Mouse (Mus musculus): Measurements from ENCODE around the gene Galnt14. TPM values are rescaled to one million over a fixed set of nuclear protein-coding genes. Genes with fewer than 3 reads are reported as not detected.

Galnt14 gene
- polyA plus RNA-seq, 1 experiment = not detected

DNA sequence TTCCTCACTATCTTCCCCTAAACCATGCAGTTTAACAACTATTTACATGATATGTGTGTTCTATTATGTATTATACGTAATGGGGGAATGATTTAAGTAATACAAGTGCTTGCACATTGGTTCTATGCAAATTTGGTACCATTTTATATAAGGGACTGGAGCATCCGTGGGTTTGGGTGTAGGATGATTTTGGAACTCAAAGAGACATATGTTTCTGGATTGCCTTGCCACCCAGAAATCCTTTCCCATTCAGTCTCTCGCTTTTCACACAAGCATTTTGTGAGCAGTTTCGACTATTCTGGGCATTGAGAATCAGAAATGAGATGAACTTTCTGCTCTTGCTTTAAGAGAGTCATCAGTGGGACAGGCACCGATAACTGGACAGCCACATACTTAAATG lies 190.9 kb downstream of the Galnt14 start:
- Histone ChIP-seq H3K4me1 (ENCODE audit: control insufficient read depth, insufficient read depth, low read length) (no peaks in the 10 kb centered on the region), H3K27ac (ENCODE audit: control insufficient read depth, insufficient read depth, low read depth, low read length, poor library complexity) (no peak overlapping the region), H3K4me3 (replicated peaks; ENCODE audit: control insufficient read depth, low read depth, low read length) (no peak overlapping the region)
- no peak for TF ChIP-seq POLR2A (IDR thresholded peaks at IDR 0.05; ENCODE audit: borderline replicate concordance, control insufficient read depth, low read depth, low read length)
- no peak for TF ChIP-seq CTCF (IDR thresholded peaks at IDR 0.05; ENCODE audit: control insufficient read depth, insufficient read depth, low read length)
- WGBS = 72% methylated on average over 5 of the region's 5 CpGs

DNA sequence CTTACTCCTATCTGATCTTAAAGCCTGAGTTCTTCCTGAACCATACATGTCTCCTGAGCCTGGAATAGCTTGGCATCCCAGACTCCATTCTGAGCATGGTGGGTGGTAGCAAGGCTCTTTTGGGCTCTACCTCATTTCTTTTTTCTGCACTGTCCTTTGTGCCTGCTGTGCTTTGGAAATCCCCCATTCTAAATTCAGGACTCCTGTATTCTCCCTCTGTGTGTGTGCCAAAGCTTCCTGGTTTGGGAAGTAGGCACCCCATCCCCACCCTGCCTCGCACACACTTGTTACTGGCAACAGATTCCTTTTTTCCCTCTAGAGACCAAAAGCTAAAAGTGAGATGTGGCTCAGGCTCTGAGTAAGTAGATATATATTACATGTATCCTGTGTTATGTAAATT lies 191.9 kb downstream of the Galnt14 start:
- 78% methylated on average over 1 of the region's 1 CpGs for WGBS
- no peaks in the 10 kb centered on the region for H3K4me1 ChIP-seq (ENCODE audit: control insufficient read depth, insufficient read depth, low read length)
- no peak overlapping the region for H3K4me3 ChIP-seq (replicated peaks; ENCODE audit: control insufficient read depth, low read depth, low read length)
- TF ChIP-seq CTCF (IDR thresholded peaks at IDR 0.05; ENCODE audit: control insufficient read depth, insufficient read depth, low read length) (no peak), POLR2A (IDR thresholded peaks at IDR 0.05; ENCODE audit: borderline replicate concordance, control insufficient read depth, low read depth, low read length) (no peak)
- no peak overlapping the region for H3K27ac ChIP-seq (ENCODE audit: control insufficient read depth, insufficient read depth, low read depth, low read length, poor library complexity)

DNA sequence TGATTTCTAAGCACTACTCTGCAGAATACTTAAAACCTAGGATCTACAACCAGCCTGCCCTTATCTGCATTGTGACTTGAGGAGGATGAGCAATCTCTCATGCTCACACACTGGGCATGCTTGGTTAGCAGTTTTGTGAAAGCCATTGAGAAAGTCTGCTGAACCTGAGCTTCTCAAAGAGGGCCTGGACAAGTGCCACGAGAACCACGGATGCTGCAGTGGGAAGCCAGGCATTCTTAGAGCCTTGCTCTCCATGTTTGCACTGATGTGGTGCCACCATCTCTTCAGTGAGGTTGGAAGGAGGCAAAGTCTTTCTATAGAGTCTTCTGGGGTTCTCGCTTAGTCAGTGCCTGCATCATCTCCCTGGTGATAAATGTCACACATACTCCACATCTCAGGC lies 194.7 kb downstream of the Galnt14 start:
- Histone ChIP-seq H3K4me3 (replicated peaks; ENCODE audit: control insufficient read depth, low read depth, low read length) (no peak overlapping the region), H3K4me1 (ENCODE audit: control insufficient read depth, insufficient read depth, low read length) (no peaks in the 10 kb centered on the region), H3K27ac (ENCODE audit: control insufficient read depth, insufficient read depth, low read depth, low read length, poor library complexity) (no peak overlapping the region)
- 70% methylated on average over 3 of the region's 3 CpGs for WGBS
- TF ChIP-seq CTCF (IDR thresholded peaks at IDR 0.05; ENCODE audit: control insufficient read depth, insufficient read depth, low read length) (no peak), POLR2A (IDR thresholded peaks at IDR 0.05; ENCODE audit: borderline replicate concordance, control insufficient read depth, low read depth, low read length) (no peak)

DNA sequence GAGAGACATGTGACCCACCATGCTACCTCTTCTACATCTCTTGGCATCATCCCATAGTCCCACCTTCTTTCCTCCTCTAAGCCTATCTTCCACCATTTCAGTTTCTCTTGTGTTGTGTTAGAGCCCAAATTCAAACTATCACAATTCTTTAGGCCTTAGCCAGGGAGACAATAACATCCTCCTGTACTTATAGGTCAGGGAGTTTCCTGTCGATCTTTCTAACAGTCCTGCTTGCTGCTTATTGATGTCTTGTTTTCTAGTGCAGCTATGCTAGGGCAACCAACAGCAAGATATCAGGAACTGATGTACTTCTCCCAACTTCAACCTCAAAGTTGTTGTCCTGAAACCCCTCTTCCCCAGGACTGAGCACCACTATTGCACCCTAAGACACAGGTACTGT lies 195.4 kb downstream of the Galnt14 start:
- Histone ChIP-seq H3K4me3 (replicated peaks; ENCODE audit: control insufficient read depth, low read depth, low read length) (no peak overlapping the region), H3K4me1 (ENCODE audit: control insufficient read depth, insufficient read depth, low read length) (no peaks in the 10 kb centered on the region), H3K27ac (ENCODE audit: control insufficient read depth, insufficient read depth, low read depth, low read length, poor library complexity) (no peak overlapping the region)
- TF ChIP-seq CTCF (IDR thresholded peaks at IDR 0.05; ENCODE audit: control insufficient read depth, insufficient read depth, low read length) = no peak
- TF ChIP-seq POLR2A (IDR thresholded peaks at IDR 0.05; ENCODE audit: borderline replicate concordance, control insufficient read depth, low read depth, low read length) = no peak
- WGBS = 71% methylated on average over 1 of the region's 1 CpGs

DNA sequence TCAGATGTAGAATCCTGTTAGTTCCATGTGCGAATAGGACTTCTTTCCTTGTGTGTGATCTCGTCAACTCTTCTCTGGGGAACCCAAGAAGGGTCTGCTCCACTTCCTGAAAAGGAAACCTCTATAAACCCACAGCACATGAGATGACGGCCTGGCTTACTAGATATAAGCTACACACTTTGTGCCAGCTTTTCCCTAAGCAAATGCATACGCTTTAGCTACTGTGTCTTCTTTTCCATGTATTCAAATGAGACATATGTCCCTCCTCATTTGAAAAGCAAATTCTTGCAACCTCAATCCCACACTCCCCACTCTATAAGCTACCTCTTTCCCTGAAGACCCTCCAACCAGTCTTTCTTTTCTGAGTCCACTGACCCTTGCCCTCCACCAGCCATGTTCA lies 196.0 kb downstream of the Galnt14 start:
- Histone ChIP-seq H3K27ac (ENCODE audit: control insufficient read depth, insufficient read depth, low read depth, low read length, poor library complexity) (no peak overlapping the region), H3K4me1 (ENCODE audit: control insufficient read depth, insufficient read depth, low read length) (no peaks in the 10 kb centered on the region), H3K4me3 (replicated peaks; ENCODE audit: control insufficient read depth, low read depth, low read length) (no peak overlapping the region)
- WGBS = 59% methylated on average over 4 of the region's 4 CpGs
- TF ChIP-seq POLR2A (IDR thresholded peaks at IDR 0.05; ENCODE audit: borderline replicate concordance, control insufficient read depth, low read depth, low read length) = no peak
- TF ChIP-seq CTCF (IDR thresholded peaks at IDR 0.05; ENCODE audit: control insufficient read depth, insufficient read depth, low read length) = no peak

DNA sequence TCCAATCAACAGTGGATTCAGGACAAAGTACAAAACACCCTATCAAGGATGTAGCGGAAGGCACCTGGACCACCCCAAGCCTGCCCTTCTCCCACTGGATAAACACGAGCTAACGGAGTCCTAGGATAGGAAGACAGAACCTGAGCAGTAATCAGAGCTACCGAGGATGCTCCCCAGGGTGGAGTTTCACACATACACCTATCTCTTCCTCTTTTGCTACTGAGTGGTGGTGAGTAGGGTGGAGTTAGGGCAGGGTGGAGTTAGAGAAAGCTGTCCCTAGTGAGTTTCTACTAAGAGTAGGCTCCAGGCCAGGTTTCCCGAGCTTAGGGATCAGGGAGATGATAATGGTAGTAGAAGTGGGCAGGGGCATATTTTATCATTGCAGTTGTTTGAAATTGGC lies 197.4 kb downstream of the Galnt14 start:
- Histone ChIP-seq H3K4me1 (ENCODE audit: control insufficient read depth, insufficient read depth, low read length) (no peaks in the 10 kb centered on the region), H3K4me3 (replicated peaks; ENCODE audit: control insufficient read depth, low read depth, low read length) (no peak overlapping the region), H3K27ac (ENCODE audit: control insufficient read depth, insufficient read depth, low read depth, low read length, poor library complexity) (no peak overlapping the region)
- 64% methylated on average over 5 of the region's 5 CpGs for WGBS
- TF ChIP-seq POLR2A (IDR thresholded peaks at IDR 0.05; ENCODE audit: borderline replicate concordance, control insufficient read depth, low read depth, low read length) (no peak), CTCF (IDR thresholded peaks at IDR 0.05; ENCODE audit: control insufficient read depth, insufficient read depth, low read length) (no peak)

DNA sequence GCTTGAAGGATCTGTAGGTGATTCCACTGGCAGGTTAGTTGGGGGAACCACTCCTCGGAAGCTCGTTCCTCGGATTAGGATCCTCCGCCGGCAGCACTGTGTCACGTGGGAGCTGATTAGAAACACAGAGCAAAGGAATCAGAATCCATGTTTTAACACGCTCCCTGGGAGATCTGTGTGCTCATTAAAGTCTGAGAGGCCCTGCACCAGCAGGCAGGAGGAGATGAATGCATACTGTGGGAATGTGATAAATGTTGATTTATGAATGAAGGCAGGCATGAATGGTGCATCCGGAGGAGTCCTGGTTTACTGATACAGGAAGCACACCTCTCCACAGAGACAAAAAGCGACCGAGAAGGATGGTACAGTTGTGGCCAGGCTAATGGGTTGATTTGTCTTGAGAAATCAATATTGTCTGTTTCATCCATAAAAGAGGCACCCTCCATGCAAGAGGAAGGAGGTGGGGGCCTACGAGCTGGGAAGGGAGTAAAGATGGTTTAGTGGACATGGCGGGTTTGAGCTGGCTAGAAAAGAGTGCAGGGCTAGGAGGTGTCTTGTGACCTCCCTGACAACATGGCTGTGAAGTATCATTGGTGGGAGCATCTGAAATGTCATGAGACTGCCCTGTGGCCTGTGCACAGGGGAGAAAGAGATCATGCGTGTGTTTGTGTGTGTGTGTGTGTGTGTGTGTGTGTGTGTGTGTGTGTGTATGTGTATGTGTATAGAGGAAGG lies 202.3 kb downstream of the Galnt14 start:
- 86% methylated on average over 13 of the region's 13 CpGs for WGBS
- TF ChIP-seq CTCF (IDR thresholded peaks at IDR 0.05; ENCODE audit: control insufficient read depth, insufficient read depth, low read length) = no peak
- TF ChIP-seq POLR2A (IDR thresholded peaks at IDR 0.05; ENCODE audit: borderline replicate concordance, control insufficient read depth, low read depth, low read length) = no peak
- H3K27ac ChIP-seq (ENCODE audit: control insufficient read depth, insufficient read depth, low read depth, low read length, poor library complexity) = no peak overlapping the region
- no peak overlapping the region for H3K4me3 ChIP-seq (replicated peaks; ENCODE audit: control insufficient read depth, low read depth, low read length)
- H3K4me1 ChIP-seq (ENCODE audit: control insufficient read depth, insufficient read depth, low read length) = no peaks in the 10 kb centered on the region; the same call in 1 of the 2 replicates

DNA sequence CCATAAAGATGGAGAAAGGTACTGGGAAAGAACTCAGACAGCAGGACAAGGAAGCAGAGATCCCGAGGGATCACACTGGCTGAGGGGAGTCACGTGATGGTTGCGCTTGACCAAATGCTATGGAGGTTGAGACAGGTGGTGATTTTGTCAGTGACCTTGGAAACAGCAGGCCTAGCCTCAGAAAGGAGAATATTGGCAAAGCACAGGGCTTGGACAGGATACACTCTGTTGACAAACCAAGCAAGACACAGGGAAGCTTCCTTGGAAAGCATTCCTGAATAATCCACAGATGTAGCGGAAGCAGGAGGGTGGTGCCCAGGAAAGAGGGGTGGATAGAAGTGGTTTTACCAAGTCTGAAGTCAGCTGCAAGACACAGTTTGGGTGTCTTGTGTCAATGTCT lies 206.1 kb downstream of the Galnt14 start:
- WGBS = 80% methylated on average over 4 of the region's 4 CpGs
- TF ChIP-seq CTCF (IDR thresholded peaks at IDR 0.05; ENCODE audit: control insufficient read depth, insufficient read depth, low read length) (no peak), POLR2A (IDR thresholded peaks at IDR 0.05; ENCODE audit: borderline replicate concordance, control insufficient read depth, low read depth, low read length) (no peak)

More for the DNA sequence above, 206.1 kb downstream of the Galnt14 start:
- Histone ChIP-seq H3K27ac (ENCODE audit: control insufficient read depth, insufficient read depth, low read depth, low read length, poor library complexity) (no peak overlapping the region), H3K4me3 (replicated peaks; ENCODE audit: control insufficient read depth, low read depth, low read length) (no peak overlapping the region), H3K4me1 (ENCODE audit: control insufficient read depth, insufficient read depth, low read length) (no peaks in the 10 kb centered on the region; the same call in 1 of the 2 replicates)
